Mouse (Mus musculus) intestine, embryonic 16.5 days (tissue): ENCODE results near the gene Acaca. TPM values are rescaled to one million over a fixed set of nuclear protein-coding genes. Genes with fewer than 3 reads are reported as not detected.

ENCODE experiments used
- ATAC-seq: fragments of 200-750 bp; cut with Nextera tagmentation; 2 replicates; pipeline ENCODE4 v1.8.0; 2017; ENCODE audit warnings: moderate TSS enrichment, moderate library complexity
- H3K27ac ChIP-seq: fragments of 300-500 bp; sonication (generic); 2 replicates; pipeline ENCODE4 v1.5.1; 2014; ENCODE audit warnings: mild to moderate bottlenecking, low read length
- H3K27me3 ChIP-seq: fragments of 300-500 bp; sonication (generic); replicated peaks from 2 replicates; pipeline ENCODE4 v1.6.1; 2014; ENCODE audit warnings: low read length, control low read depth, mixed read lengths; ENCODE audit not compliant: control insufficient read depth, insufficient read depth
- H3K36me3 ChIP-seq: fragments of 300-500 bp; sonication (generic); 2 replicates; pipeline ENCODE4 v1.6.1; 2014; ENCODE audit warnings: low read length, control low read depth; ENCODE audit not compliant: control insufficient read depth, insufficient read depth
- H3K4me1 ChIP-seq: fragments of 300-500 bp; sonication (generic); 2 replicates; pipeline ENCODE4 v1.6.1; 2014; ENCODE audit warnings: low read length, control low read depth, mixed read lengths; ENCODE audit not compliant: control insufficient read depth, insufficient read depth
- H3K4me2 ChIP-seq: fragments of 300-500 bp; sonication (generic); 2 replicates; pipeline ENCODE4 v1.6.1; 2014; ENCODE audit warnings: low read depth, low read length, control low read depth
- H3K4me3 ChIP-seq: fragments of 300-500 bp; sonication (generic); 2 replicates; pipeline ENCODE4 v1.5.1; 2014; ENCODE audit warnings: mild to moderate bottlenecking, low read length
- H3K9ac ChIP-seq: fragments of 300-500 bp; sonication (generic); 2 replicates; pipeline ENCODE4 v1.6.1; 2014; ENCODE audit warnings: low read depth, low read length
- H3K9me3 ChIP-seq: fragments of 300-500 bp; sonication (generic); 2 replicates; pipeline ENCODE4 v1.6.1; 2016; ENCODE audit warnings: low read length, control low read depth; ENCODE audit not compliant: control insufficient read depth
- WGBS: fragments of 180-500 bp; shearing (Covaris S2); extraction: QIAGEN DNeasy Blood & Tissue Kit; methylation state at CpG from one replicate; pipeline ENCODE4 v1.1.7; 2014; 5-methylcytosine and 5-hydroxymethylcytosine counted together
- polyA plus RNA-seq: library from polyadenylated mRNA; unstranded; fragments of >200 nt; fragmentation: Nextera tagmentation; extraction: Ambion mirVana; gene quantifications from 2 replicates; pipeline ENCODE4 v1.2.1, GENCODE M21; 2015

Acaca gene
- polyA plus RNA-seq = 8.3 and 8.5 TPM in 2 replicates

GRCm38 (mm10) chr11:84128943-84129798 lies at the start of gene Acaca, which contains the start of gene Tada2a:
Gene Acaca, plus strand, starts transcription at chr11:84129672.
Gene Tada2a, minus strand, starts transcription at chr11:84129600.
- peak within 1 kb of the TSS; percentile 83 for H3K4me3 ChIP-seq
- H3K27me3 ChIP-seq = no peaks in the 10 kb centered on the region
- WGBS = under 1% methylated on average over 64 of the region's 83 CpGs
- no peaks in the 10 kb centered on the region for H3K9me3 ChIP-seq
- peak within 1 kb of the TSS; percentile 66 for H3K27ac ChIP-seq
- 0 out of 2 replicates have a peak, but pooled peaks cover 4% of the 10 kb centered on the region for H3K4me1 ChIP-seq
- peak within 1 kb of the TSS; percentile 91 for H3K9ac ChIP-seq
- H3K4me2 ChIP-seq = peak within 1 kb of the TSS; percentile 86
- peak; percentile 95 for ATAC-seq
- 0 out of 2 replicates have a peak, but pooled peaks cover 2% of the 10 kb centered on the region for H3K36me3 ChIP-seq

- Histone ChIP-seq H3K27me3 (no peaks in the 10 kb centered on the region), H3K9ac (no peak overlapping the region), H3K27ac (no peak overlapping the region), H3K9me3 (no peaks in the 10 kb centered on the region), H3K4me1 (no peaks in the 10 kb centered on the region), H3K4me3 (no peak overlapping the region), H3K36me3 (peaks cover 2% of the 10 kb centered on the region; the same call in 1 of the 2 replicates), H3K4me2 (no peak overlapping the region)
- no peak for ATAC-seq
- 71% methylated on average over 4 of the region's 4 CpGs for WGBS
Observed at GRCm38 (mm10) chr11:84079887-84080286, 49.6 kb upstream of the Acaca start.

- Histone ChIP-seq H3K4me1 (no peaks in the 10 kb centered on the region), H3K4me2 (no peak overlapping the region), H3K4me3 (no peak overlapping the region), H3K36me3 (peaks cover 2% of the 10 kb centered on the region; the same call in 1 of the 2 replicates), H3K27me3 (no peaks in the 10 kb centered on the region), H3K9ac (no peak overlapping the region), H3K9me3 (no peaks in the 10 kb centered on the region), H3K27ac (no peak overlapping the region)
- no peak for ATAC-seq
- 82% methylated on average over 3 of the region's 3 CpGs for WGBS
Observed at GRCm38 (mm10) chr11:84080327-84080726, 49.1 kb upstream of the Acaca start.

- no peak for ATAC-seq
- Histone ChIP-seq H3K36me3 (peaks cover 2% of the 10 kb centered on the region; the same call in 1 of the 2 replicates), H3K27me3 (no peaks in the 10 kb centered on the region)
Observed at GRCm38 (mm10) chr11:84081901-84082300, 47.6 kb upstream of the Acaca start.

GRCm38 (mm10) chr11:84090572-84090971 lies 38.9 kb upstream of the Acaca start:
- 85% methylated on average over 8 of the region's 8 CpGs for WGBS
- H3K36me3 ChIP-seq = peaks cover 7% of the 10 kb centered on the region; the same call in 1 of the 2 replicates
- no peak overlapping the region for H3K4me3 ChIP-seq
- no peaks in the 10 kb centered on the region for H3K27me3 ChIP-seq
- H3K9ac ChIP-seq = no peak overlapping the region
- ATAC-seq = no peak
- H3K4me2 ChIP-seq = no peak overlapping the region
- no peaks in the 10 kb centered on the region for H3K4me1 ChIP-seq
- no peak overlapping the region for H3K27ac ChIP-seq
- no peaks in the 10 kb centered on the region for H3K9me3 ChIP-seq

More at GRCm38 (mm10) chr11:84081901-84082300, 47.6 kb upstream of the Acaca start:
- Histone ChIP-seq H3K9ac (no peak overlapping the region), H3K4me2 (no peak overlapping the region), H3K27ac (no peak overlapping the region), H3K4me3 (no peak overlapping the region), H3K4me1 (no peaks in the 10 kb centered on the region), H3K9me3 (no peaks in the 10 kb centered on the region)
- 95% methylated on average over 5 of the region's 5 CpGs for WGBS

- 85% methylated on average over 4 of the region's 4 CpGs for WGBS
- Histone ChIP-seq H3K4me2 (no peak overlapping the region), H3K27me3 (no peaks in the 10 kb centered on the region), H3K4me3 (no peak overlapping the region), H3K9ac (no peak overlapping the region), H3K9me3 (no peaks in the 10 kb centered on the region), H3K4me1 (no peaks in the 10 kb centered on the region), H3K27ac (no peak overlapping the region), H3K36me3 (peaks cover 4% of the 10 kb centered on the region; the same call in 1 of the 2 replicates)
- no peak for ATAC-seq
Observed at GRCm38 (mm10) chr11:84095084-84095483, 34.4 kb upstream of the Acaca start.

GRCm38 (mm10) chr11:84097251-84097998 lies 32.0 kb upstream of the Acaca start:
- Histone ChIP-seq H3K27ac (no peak overlapping the region), H3K9me3 (no peaks in the 10 kb centered on the region), H3K4me2 (no peak overlapping the region), H3K36me3 (peaks cover 3% of the 10 kb centered on the region; the same call in 1 of the 2 replicates), H3K4me3 (no peak overlapping the region), H3K4me1 (no peaks in the 10 kb centered on the region), H3K27me3 (no peaks in the 10 kb centered on the region), H3K9ac (no peak overlapping the region)
- ATAC-seq = no peak
- 77% methylated on average over 5 of the region's 5 CpGs for WGBS

GRCm38 (mm10) chr11:84101182-84101581 lies 28.3 kb upstream of the Acaca start:
- H3K9ac ChIP-seq = no peak overlapping the region
- H3K27ac ChIP-seq = no peak overlapping the region
- H3K36me3 ChIP-seq = 0 out of 2 replicates have a peak, but pooled peaks cover 3% of the 10 kb centered on the region
- no peaks in the 10 kb centered on the region for H3K9me3 ChIP-seq
- H3K4me1 ChIP-seq = no peaks in the 10 kb centered on the region
- H3K4me3 ChIP-seq = no peak overlapping the region
- H3K4me2 ChIP-seq = no peak overlapping the region
- no peaks in the 10 kb centered on the region for H3K27me3 ChIP-seq
- no peak for ATAC-seq

- no peaks in the 10 kb centered on the region for H3K4me1 ChIP-seq
- H3K9me3 ChIP-seq = no peaks in the 10 kb centered on the region
- 90% methylated on average over 6 of the region's 6 CpGs for WGBS
- 0 out of 2 replicates have a peak, but pooled peaks cover 4% of the 10 kb centered on the region for H3K36me3 ChIP-seq
- H3K9ac ChIP-seq = no peak overlapping the region
- H3K27ac ChIP-seq = no peak overlapping the region
- no peak overlapping the region for H3K4me3 ChIP-seq
- H3K4me2 ChIP-seq = no peak overlapping the region
- no peak for ATAC-seq
- H3K27me3 ChIP-seq = no peaks in the 10 kb centered on the region
Observed at GRCm38 (mm10) chr11:84104036-84104435, 25.4 kb upstream of the Acaca start.
